Mouse (Mus musculus) liver, postnatal 0 days (tissue): ENCODE results near the gene St6galnac5.

Experiments used
- CTCF ChIP-seq: sonication (generic); IDR thresholded peaks from 2 replicates; pipeline ENCODE4 v1.5.1; 2016; ENCODE audit warnings: antibody characterized with exemption, low read depth
- EP300 ChIP-seq: IDR thresholded peaks from 2 replicates; pipeline ENCODE4 v1.6.1; 2016; ENCODE audit warnings: antibody characterized with exemption, low read depth, mild to moderate bottlenecking

GRCm38 (mm10) chr3:153018051-153018450 is 36.0 kb upstream of the St6galnac5 start:
- TF ChIP-seq CTCF (no peak), EP300 (no peak)
